Mouse (Mus musculus) layer of hippocampus, postnatal 14 days (tissue): ENCODE measurements around the gene Ptx4. TPM values are rescaled to one million over a fixed set of nuclear protein-coding genes. Genes with fewer than 3 reads are reported as not detected.
"Not testable (repeated sequence)": the region's sequence is repeated elsewhere in the genome, so short reads cannot be mapped to it uniquely, and the experiment has no call there.

Source experiments
- DNase-seq, 2 experiments: peaks; one replicate each; pipeline ENCODE4 v3.0.0; 2021 to 2022; ENCODE audit warnings: low spot score in 2 of 2, mixed read lengths in 1 of 2
- total RNA-seq, 2 experiments: library from RNA; stranded (reverse); gene quantifications; 2 replicates each; pipeline ENCODE4 v1.2.3; 2021

The Ptx4 gene
- total RNA-seq, 2 experiments from 2014 or later: 1.4 to 1.6 TPM

- no peak for DNase-seq
These were observed 5.5 kb upstream of the Ptx4 start for GRCm38 (mm10) chr17:25114908-25115645.

- peak; percentile 90 to 92 for DNase-seq
These were observed 4.7 kb upstream of the Ptx4 start, which contains the start of gene Telo2 for GRCm38 (mm10) chr17:25115664-25116432. Gene Telo2 (minus strand): TSS chr17:25115967.

- DNase-seq: no peak
These were observed 3.3 kb upstream of the Ptx4 start for GRCm38 (mm10) chr17:25117263-25117662.

- no peak for DNase-seq
These were observed 3.4 kb downstream of the Ptx4 start for GRCm38 (mm10) chr17:25123979-25124378.

GRCm38 (mm10) chr17:25125442-25126060 lies 5.0 kb downstream of the Ptx4 start:
- not testable (repeated sequence) for DNase-seq

GRCm38 (mm10) chr17:25127079-25127478 lies 6.5 kb downstream of the Ptx4 start:
- DNase-seq: no peak

- DNase-seq: no peak
These were observed 7.1 kb downstream of the Ptx4 start for GRCm38 (mm10) chr17:25127681-25128080.

- no peak for DNase-seq
These were observed 9.5 kb downstream of the Ptx4 start for GRCm38 (mm10) chr17:25130060-25130459.

GRCm38 (mm10) chr17:25133275-25133698 lies 12.7 kb downstream of the Ptx4 start, which contains the start of gene Clcn7:
Gene Clcn7 (plus strand): TSS chr17:25133391.
- DNase-seq: peak; percentile 91 to 95

- no peak for DNase-seq
These were observed 15.1 kb downstream of the Ptx4 start for GRCm38 (mm10) chr17:25135622-25136021.

GRCm38 (mm10) chr17:25138803-25139202 lies 18.2 kb downstream of the Ptx4 start:
- no peak for DNase-seq

GRCm38 (mm10) chr17:25139960-25140359 lies 19.4 kb downstream of the Ptx4 start:
- DNase-seq: no peak

GRCm38 (mm10) chr17:25162161-25162560 lies 41.6 kb downstream of the Ptx4 start, which contains the start of gene Ccdc154:
Gene Ccdc154 (plus strand): TSS chr17:25162461.
- no peak for DNase-seq

- DNase-seq: no peak
These were observed 42.8 kb downstream of the Ptx4 start for GRCm38 (mm10) chr17:25163387-25163786.

GRCm38 (mm10) chr17:25164770-25165169 lies 44.2 kb downstream of the Ptx4 start:
- no peak for DNase-seq

- no peak for DNase-seq
These were observed 45.6 kb downstream of the Ptx4 start for GRCm38 (mm10) chr17:25165970-25166671.

- DNase-seq: no peak
These were observed 49.1 kb downstream of the Ptx4 start for GRCm38 (mm10) chr17:25169706-25170105.

GRCm38 (mm10) chr17:25172558-25172957 lies 52.0 kb downstream of the Ptx4 start:
- no peak for DNase-seq
